Mouse (Mus musculus) gastrocnemius, postnatal 25 days (tissue): ENCODE data around the gene Car12. TPM values are rescaled to one million over a fixed set of nuclear protein-coding genes. Genes with fewer than 3 reads are reported as not detected.

Experiments used
- DNase-seq: peaks from one replicate; pipeline ENCODE4 v3.0.0; 2022
- total RNA-seq, 2 experiments: library from RNA; stranded (reverse); gene quantifications; 1 replicate in 1 of 2; 2 replicates in 1 of 2; pipeline ENCODE4 v1.2.3; 2021

Gene Car12
- total RNA-seq, 2 experiments from 2014 or later, result 0.08 to 0.19 TPM

GRCm38 (mm10) chr9:66710626-66711025 is 2.9 kb upstream of the Car12 start:
- DNase-seq, result peak; percentile 36

GRCm38 (mm10) chr9:66714022-66714515 is 583 bp downstream of the Car12 start:
- no peak for DNase-seq

GRCm38 (mm10) chr9:66715361-66715760 is 1.9 kb downstream of the Car12 start:
- no peak for DNase-seq

- DNase-seq, result no peak
These were observed 3.0 kb downstream of the Car12 start for GRCm38 (mm10) chr9:66716533-66716932.

- DNase-seq, result no peak
These were observed 7.4 kb downstream of the Car12 start for GRCm38 (mm10) chr9:66720686-66721450.

GRCm38 (mm10) chr9:66722187-66722868 is 8.8 kb downstream of the Car12 start:
- no peak for DNase-seq

- no peak for DNase-seq
These were observed 9.4 kb downstream of the Car12 start for GRCm38 (mm10) chr9:66722869-66723272.

- DNase-seq, result no peak
These were observed 12.1 kb downstream of the Car12 start for GRCm38 (mm10) chr9:66725591-66725990.

- no peak for DNase-seq
These were observed 13.8 kb downstream of the Car12 start for GRCm38 (mm10) chr9:66727333-66727732.

- DNase-seq, result no peak
These were observed 17.1 kb downstream of the Car12 start for GRCm38 (mm10) chr9:66730556-66730955.

- no peak for DNase-seq
These were observed 17.8 kb downstream of the Car12 start for GRCm38 (mm10) chr9:66731284-66731683.

- peak; percentile 20 for DNase-seq
These were observed 19.6 kb downstream of the Car12 start for GRCm38 (mm10) chr9:66732791-66733691.

- DNase-seq, result no peak
These were observed 21.1 kb downstream of the Car12 start for GRCm38 (mm10) chr9:66734568-66734967.

GRCm38 (mm10) chr9:66735122-66735521 is 21.6 kb downstream of the Car12 start:
- DNase-seq, result no peak

- DNase-seq, result no peak
These were observed 22.5 kb downstream of the Car12 start for GRCm38 (mm10) chr9:66736016-66736415.

GRCm38 (mm10) chr9:66736551-66736950 is 23.1 kb downstream of the Car12 start:
- no peak for DNase-seq

GRCm38 (mm10) chr9:66739516-66739915 is 26.0 kb downstream of the Car12 start:
- DNase-seq, result no peak

- no peak for DNase-seq
These were observed 31.0 kb downstream of the Car12 start for GRCm38 (mm10) chr9:66744531-66744930.

- DNase-seq, result no peak
These were observed 34.9 kb downstream of the Car12 start for GRCm38 (mm10) chr9:66748390-66748789.

- DNase-seq, result no peak
These were observed 39.4 kb downstream of the Car12 start for GRCm38 (mm10) chr9:66752849-66753248.

- no peak for DNase-seq
These were observed 47.5 kb downstream of the Car12 start for GRCm38 (mm10) chr9:66760991-66761390.

GRCm38 (mm10) chr9:66768721-66769120 is 55.2 kb downstream of the Car12 start:
- DNase-seq, result no peak
